Mouse (Mus musculus) bone marrow, adult 2 months (tissue): ENCODE measurements around the gene Sbno1.

ENCODE experiments used
- CTCF ChIP-seq: fragments of 200-500 bp; IDR thresholded peaks from 2 replicates; pipeline ENCODE4 v1.5.1; 2011; ENCODE audit warnings: low read length, control low read depth; ENCODE audit not compliant: control insufficient read depth, insufficient read depth
- POLR2A ChIP-seq: fragments of 200-500 bp; IDR thresholded peaks from 2 replicates; pipeline ENCODE4 v1.6.1; 2011; ENCODE audit warnings: low read depth, mild to moderate bottlenecking, control low read depth, low read length, borderline replicate concordance; ENCODE audit not compliant: control insufficient read depth

DNA sequence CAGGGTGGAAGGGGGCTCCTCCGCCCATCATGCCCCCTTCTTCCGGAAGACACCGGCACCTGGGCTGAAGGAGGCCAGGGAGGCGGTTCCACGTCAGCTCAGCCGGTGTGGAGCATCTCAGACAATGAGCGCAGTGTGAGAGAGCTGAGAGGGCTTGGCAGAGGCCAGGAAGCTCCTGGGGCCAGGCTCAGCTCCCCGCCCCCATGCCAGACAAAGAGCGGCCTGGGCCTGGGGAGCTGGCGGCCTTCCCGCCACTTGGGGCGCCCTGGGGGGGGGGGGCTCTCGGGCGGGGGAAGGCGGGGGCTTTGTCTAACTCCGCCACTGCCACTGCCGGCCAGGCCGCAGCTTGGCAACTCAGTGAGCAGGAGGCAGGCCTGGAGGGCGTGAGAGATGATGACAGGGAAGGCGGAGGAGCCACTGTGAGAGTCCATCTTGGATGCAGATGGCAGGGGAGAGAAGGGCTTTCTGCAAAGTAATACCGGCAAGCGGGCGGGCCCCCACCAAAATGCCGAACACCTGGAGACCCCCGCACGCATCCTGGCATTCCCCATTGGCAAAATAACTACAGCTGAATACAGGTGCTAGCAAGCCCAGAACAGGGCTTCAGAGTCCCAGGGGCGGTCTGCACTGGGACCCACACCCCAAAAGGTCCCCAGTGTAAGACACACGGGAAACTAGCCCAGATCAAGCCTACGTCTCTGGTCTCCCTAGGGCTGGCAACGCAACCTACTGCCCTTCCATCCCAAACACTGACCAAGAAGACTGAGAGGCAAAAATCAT lies 73.5 kb downstream of the Sbno1 start:
- TF ChIP-seq CTCF, result no peak
- no peak; the same call in 1 of the 2 replicates for TF ChIP-seq POLR2A
